Mouse (Mus musculus): ENCODE measurements at regions not wholly inside any gene's neighbourhood (a gene's known extent, or its start where the extent isn't known, plus 50 kb on each side); places are given as distances from the start of the nearest gene placed in this dataset.

GRCm38 (mm10) chr16:91174401-91174800 lies 50.9 kb upstream of the Olig2 start:
- Histone ChIP-seq H3K27me3 (replicated peaks) (no peaks in the 10 kb centered on the region), H3K36me3 (no peaks in the 10 kb centered on the region), H3K27ac (ENCODE audit: poor library complexity, severe bottlenecking) (no peak overlapping the region), H3K4me2 (no peak overlapping the region), H3K9ac (no peak overlapping the region), H3K9me3 (replicated peaks) (no peaks in the 10 kb centered on the region), H3K4me1 (replicated peaks) (peaks cover 18% of the 10 kb centered on the region), H3K4me3 (no peak overlapping the region)
- no peak for ATAC-seq (ENCODE audit: insufficient number of reproducible peaks, low FRiP score)
- WGBS, result 64% methylated on average over 4 of the region's 4 CpGs

All from heart, embryonic 12.5 days (tissue).